Mouse (Mus musculus): ENCODE measurements at regions not wholly inside any gene's neighbourhood (a gene's known extent, or its start where the extent isn't known, plus 50 kb on each side); places are given as distances from the start of the nearest gene placed in this dataset.

- TF ChIP-seq CTCF (IDR thresholded peaks at IDR 0.05; ENCODE audit: extremely low read depth, insufficient read length, insufficient replicate concordance, low read depth, low read length) (no peak), POLR2A (IDR thresholded peaks at IDR 0.05; ENCODE audit: low read depth, low read length) (no peak)
Observed at GRCm38 (mm10) chr14:61809716-61810437, 202.6 kb downstream of the Kcnrg start.

Measured in small intestine, adult 2 months (tissue).